Mouse (Mus musculus) small intestine, adult 2 months (tissue): ENCODE results near the gene Npy1r. TPM values are rescaled to one million over a fixed set of nuclear protein-coding genes. Genes with fewer than 3 reads are reported as not detected.

ENCODE experiments used
- H3K27ac ChIP-seq: fragments of 200-500 bp; 2 replicates; pipeline ENCODE4 v1.5.1; 2012; ENCODE audit warnings: low read depth, low read length, control low read depth, inconsistent platforms; ENCODE audit not compliant: insufficient read depth
- H3K27me3 ChIP-seq: fragments of 200-500 bp; 2 replicates; pipeline ENCODE4 v1.6.1; 2012; ENCODE audit warnings: mild to moderate bottlenecking, moderate library complexity, low read length, inconsistent platforms; ENCODE audit not compliant: control insufficient read depth, insufficient read depth
- H3K36me3 ChIP-seq: fragments of 200-500 bp; 2 replicates; pipeline ENCODE4 v1.6.1; 2012; ENCODE audit warnings: mild to moderate bottlenecking, low read length, control low read depth, inconsistent platforms; ENCODE audit not compliant: control insufficient read depth, insufficient read depth
- H3K4me1 ChIP-seq: fragments of 200-500 bp; 2 replicates; pipeline ENCODE4 v1.6.1; 2012; ENCODE audit warnings: low read length, inconsistent platforms, mixed read lengths; ENCODE audit not compliant: control insufficient read depth, insufficient read depth, insufficient read length
- H3K4me3 ChIP-seq: fragments of 200-500 bp; 2 replicates; pipeline ENCODE4 v1.5.1; 2012; ENCODE audit warnings: low read depth, mild to moderate bottlenecking, control low read depth, inconsistent platforms, low read length, moderate library complexity
- CTCF ChIP-seq: fragments of 200-500 bp; IDR thresholded peaks from 2 replicates; pipeline ENCODE4 v1.5.1; 2012; ENCODE audit warnings: low read depth, mild to moderate bottlenecking, control low read depth, inconsistent platforms, low read length, moderate library complexity, mixed read lengths; ENCODE audit not compliant: insufficient replicate concordance, insufficient read length; ENCODE audit errors: extremely low read depth
- POLR2A ChIP-seq: fragments of 200-500 bp; IDR thresholded peaks from 2 replicates; pipeline ENCODE4 v1.6.1; 2012; ENCODE audit warnings: low read depth, mild to moderate bottlenecking, control low read depth, inconsistent platforms, low read length, moderate library complexity
- WGBS: fragments of 180-500 bp; shearing (Covaris S2); methylation state at CpG from one replicate; pipeline ENCODE4 v1.1.7; 2018; 5-methylcytosine and 5-hydroxymethylcytosine counted together
- polyA plus RNA-seq: library from polyadenylated mRNA; depleted of rRNA; stranded (reverse); fragments of >200 nt; gene quantifications from 2 replicates; pipeline ENCODE4 v1.2.3, GENCODE M21; 2012; rRNA removed

The Npy1r gene
- polyA plus RNA-seq, result 0.29 and 0.32 TPM in 2 replicates

DNA sequence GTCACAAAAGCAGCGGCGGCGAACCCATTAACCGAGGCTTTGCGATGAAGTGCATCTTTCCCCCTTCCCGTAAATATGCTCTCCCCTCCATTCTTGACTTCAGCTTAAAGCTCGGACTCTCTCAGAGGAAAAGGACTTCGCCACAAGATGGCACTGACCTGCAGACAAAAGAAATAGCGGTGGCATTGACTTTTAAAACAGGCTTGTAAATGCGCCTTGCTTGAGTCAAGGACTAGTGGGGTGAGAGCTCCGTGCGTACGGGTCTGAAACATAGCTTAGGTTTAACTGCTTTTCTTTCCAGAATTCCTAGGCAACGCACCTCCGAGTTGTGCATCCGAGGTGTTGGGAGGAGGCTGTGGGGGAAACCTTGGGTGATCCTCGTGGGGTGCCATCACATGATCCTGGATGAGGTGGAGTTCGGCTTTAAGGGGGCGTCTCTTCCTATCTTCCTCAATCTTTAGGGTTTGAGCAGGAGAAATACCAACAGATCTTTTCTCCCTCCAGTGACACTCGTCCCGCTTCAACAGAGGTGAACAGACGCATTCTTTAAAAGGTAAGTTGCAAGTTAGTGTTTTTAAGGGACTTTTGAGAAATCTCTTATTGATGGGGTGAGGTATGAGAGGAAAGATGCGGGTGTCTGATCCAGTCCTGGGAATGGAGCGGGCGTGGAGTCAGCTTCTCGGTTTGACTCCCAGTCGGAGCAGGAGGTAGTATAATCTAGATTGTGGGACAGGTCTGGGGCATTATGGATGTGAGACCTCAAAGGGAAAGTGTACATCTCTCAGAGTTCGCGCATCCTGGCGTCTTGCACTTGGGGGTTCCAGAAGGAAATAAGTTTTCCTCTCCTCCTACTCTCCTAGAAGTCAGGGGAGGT is at the start of gene Npy1r:
Npy1r (plus strand) TSS at position 223 of the 874 bp plus-strand sequence.
- WGBS, result 5% methylated on average over 30 of the region's 30 CpGs
- TF ChIP-seq CTCF (no peak), POLR2A (no peak)
- H3K36me3 ChIP-seq, result no peaks in the 10 kb centered on the region
- no peak within 1 kb of the TSS for H3K27ac ChIP-seq
- no peaks in the 10 kb centered on the region for H3K4me1 ChIP-seq
- H3K4me3 ChIP-seq, result no peak within 1 kb of the TSS
- no peaks in the 10 kb centered on the region; the same call in 1 of the 2 replicates for H3K27me3 ChIP-seq

DNA sequence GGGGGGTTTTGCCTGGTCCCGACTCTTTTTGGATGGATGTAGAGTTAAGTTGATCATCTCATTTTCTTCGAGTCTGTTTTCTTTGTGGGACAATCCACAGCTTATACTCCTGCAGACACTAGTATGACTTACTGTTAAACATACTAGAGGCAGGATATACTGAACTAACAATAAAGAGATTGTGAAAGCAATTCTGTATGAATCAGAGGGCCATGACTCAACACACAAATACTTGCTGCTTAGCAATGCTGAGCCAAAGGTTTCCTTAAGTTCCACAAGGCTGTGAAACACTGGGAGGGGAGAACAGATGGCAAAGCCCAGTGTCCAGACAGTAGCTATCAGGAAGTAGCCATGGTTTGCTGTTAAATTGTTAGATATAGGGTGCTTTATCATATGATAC is 15.7 kb upstream of the Npy1r start:
- H3K36me3 ChIP-seq, result no peaks in the 10 kb centered on the region
- WGBS, result 71% methylated on average over 2 of the region's 2 CpGs
- H3K27ac ChIP-seq, result no peak overlapping the region
- H3K4me3 ChIP-seq, result no peak overlapping the region
- no peaks in the 10 kb centered on the region for H3K4me1 ChIP-seq
- H3K27me3 ChIP-seq, result no peaks in the 10 kb centered on the region
- TF ChIP-seq POLR2A (no peak), CTCF (no peak)

DNA sequence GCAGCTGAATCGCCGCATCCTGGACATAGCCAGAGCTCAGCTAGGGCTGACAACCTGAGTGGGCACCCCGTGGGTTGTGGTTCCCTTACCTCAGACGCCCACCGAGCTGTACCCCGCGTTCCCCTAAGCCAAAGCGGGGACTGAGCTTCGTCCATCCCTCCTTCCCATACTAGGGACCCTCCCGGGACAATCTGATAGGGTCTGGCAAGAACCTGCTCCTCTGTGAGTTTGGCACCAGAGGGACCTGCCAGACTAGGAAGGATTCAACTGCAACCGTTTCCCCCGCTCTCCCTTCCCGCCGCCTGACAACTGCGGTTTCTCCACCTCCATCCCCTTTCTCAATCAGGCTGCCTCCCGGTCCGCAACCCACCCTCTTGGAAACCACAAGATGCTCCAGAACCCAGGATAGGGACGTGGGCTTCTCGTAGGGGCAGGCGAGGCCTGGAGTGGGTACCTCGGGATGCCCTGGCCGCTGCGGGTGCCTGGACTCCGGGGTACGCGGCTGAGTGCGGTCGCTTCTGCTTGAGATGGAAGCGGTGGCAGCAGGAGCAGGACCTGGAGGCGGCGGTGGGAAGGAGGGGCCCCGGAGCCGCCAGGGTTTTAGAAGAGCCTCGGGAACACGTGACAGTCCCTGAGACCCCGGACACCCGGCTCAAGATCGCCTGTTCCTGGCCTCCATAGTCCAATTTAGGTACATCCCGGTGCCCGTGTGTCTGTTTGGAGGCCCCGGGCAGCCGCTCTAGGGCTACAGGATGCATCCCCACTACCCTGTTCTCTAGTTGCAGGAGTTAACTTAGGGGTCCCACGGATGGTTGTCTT is 9.3 kb upstream of the Npy1r start, which contains the start of gene Npy5r:
Npy5r (minus strand) TSS at position 618 of the 819 bp plus-strand sequence.
- WGBS, result 5% methylated on average over 43 of the region's 43 CpGs
- no peak within 1 kb of the TSS for H3K4me3 ChIP-seq

DNA sequence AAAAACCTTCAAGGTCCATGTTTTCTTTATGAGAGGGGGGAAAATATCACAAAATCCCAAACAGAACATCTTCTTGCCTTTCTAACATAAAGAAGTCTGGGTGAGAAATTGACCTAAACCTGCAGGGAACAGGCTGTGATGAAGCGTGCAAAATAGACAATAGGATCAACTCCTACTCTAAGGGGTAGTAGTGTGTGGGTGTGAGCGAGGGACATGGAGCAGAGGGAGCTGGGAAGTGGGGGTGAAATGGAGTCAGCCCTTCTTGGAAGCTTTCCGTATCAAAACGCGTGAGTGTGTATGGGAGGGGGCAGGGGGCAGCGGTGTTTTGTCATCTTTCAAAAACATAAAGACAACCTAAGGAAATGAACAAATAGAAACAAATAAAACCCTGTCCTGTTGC is 8.6 kb upstream of the Npy1r start:
- no peak overlapping the region for H3K4me3 ChIP-seq
- peaks cover 5% of the 10 kb centered on the region; the same call in 1 of the 2 replicates for H3K27me3 ChIP-seq
- TF ChIP-seq CTCF (no peak), POLR2A (no peak)
- 48% methylated on average over 6 of the region's 6 CpGs for WGBS
- no peaks in the 10 kb centered on the region for H3K4me1 ChIP-seq
- no peaks in the 10 kb centered on the region for H3K36me3 ChIP-seq
- H3K27ac ChIP-seq, result no peak overlapping the region

More for the DNA sequence above, 9.3 kb upstream of the Npy1r start, which contains the start of gene Npy5r:
- Histone ChIP-seq H3K4me1 (no peaks in the 10 kb centered on the region), H3K36me3 (no peaks in the 10 kb centered on the region), H3K27ac (no peak within 1 kb of the TSS), H3K27me3 (peaks cover 5% of the 10 kb centered on the region; the same call in 1 of the 2 replicates)
- no peak for TF ChIP-seq CTCF
- TF ChIP-seq POLR2A, result no peak

DNA sequence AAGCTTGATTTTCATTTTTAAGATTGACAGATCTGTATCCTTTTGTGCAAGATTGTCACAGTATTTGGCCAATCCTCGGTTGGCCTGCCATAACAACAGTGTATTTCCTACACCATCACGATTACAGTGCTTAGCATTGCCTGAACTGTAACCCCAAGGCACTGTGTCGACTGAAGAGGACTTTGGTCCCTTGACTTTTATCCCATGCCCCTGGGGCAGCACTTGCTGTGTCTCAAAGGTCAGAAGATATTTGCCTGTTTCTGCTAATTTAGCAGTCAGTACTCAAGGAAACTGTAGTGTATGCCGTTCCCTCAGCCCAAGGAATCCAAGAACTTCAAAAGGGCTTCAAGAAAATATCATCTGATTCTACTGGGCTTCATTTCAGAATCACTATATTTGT is 8.2 kb upstream of the Npy1r start:
- Histone ChIP-seq H3K4me3 (no peak overlapping the region), H3K27ac (no peak overlapping the region), H3K4me1 (no peaks in the 10 kb centered on the region), H3K36me3 (no peaks in the 10 kb centered on the region), H3K27me3 (peaks cover 5% of the 10 kb centered on the region; the same call in 1 of the 2 replicates)
- WGBS, result 29% methylated on average over 4 of the region's 4 CpGs
- TF ChIP-seq POLR2A (no peak), CTCF (no peak)

DNA sequence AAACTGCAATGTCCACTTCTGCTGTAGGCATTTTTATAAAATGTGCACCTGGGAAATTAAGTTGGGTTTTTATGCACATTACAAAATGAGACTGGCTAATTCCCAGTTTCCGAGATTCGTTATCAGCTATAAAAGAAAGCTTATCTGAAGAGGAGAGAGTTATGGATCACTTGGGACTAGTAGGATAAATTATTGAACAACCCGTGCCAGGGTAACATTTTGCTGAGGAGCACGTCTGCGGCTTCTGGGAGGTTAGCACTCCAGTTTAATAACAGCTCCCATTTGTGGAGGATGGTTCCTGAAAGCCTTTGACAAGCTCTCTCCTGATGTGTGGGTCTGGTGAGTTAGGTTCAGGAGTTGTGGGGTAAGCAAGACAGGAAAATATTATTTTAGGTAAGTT is 6.6 kb upstream of the Npy1r start:
- Histone ChIP-seq H3K36me3 (no peaks in the 10 kb centered on the region), H3K27me3 (peaks cover 5% of the 10 kb centered on the region; the same call in 1 of the 2 replicates), H3K4me3 (no peak overlapping the region), H3K27ac (no peak overlapping the region), H3K4me1 (no peaks in the 10 kb centered on the region)
- TF ChIP-seq POLR2A, result no peak
- no peak for TF ChIP-seq CTCF
- 50% methylated on average over 5 of the region's 5 CpGs for WGBS
